Mouse (Mus musculus) right cerebral cortex, adult 18-20 months (tissue): Measurements from ENCODE around the gene Card11.
A peak's percentile ranks its signal among the peaks of the same experiment; 100 is the strongest.

Experiments used
- DNase-seq: peaks from one replicate; pipeline ENCODE4 v3.0.0; 2022; ENCODE audit warnings: mixed read lengths

Card11 gene

GRCm38 (mm10) chr5:141000349-141000748, at the start of gene Card11:
Gene Card11 (minus strand): TSS chr5:141000582.
- no peak for DNase-seq

- no peak for DNase-seq
Observed at GRCm38 (mm10) chr5:141047651-141048218, 47.4 kb upstream of the Card11 start.

GRCm38 (mm10) chr5:141044976-141045375, 44.6 kb upstream of the Card11 start:
- no peak for DNase-seq

GRCm38 (mm10) chr5:141043654-141044447, 43.5 kb upstream of the Card11 start:
- peak; percentile 54 for DNase-seq

GRCm38 (mm10) chr5:141042406-141042805, 42.0 kb upstream of the Card11 start:
- DNase-seq = no peak

- no peak for DNase-seq
Observed at GRCm38 (mm10) chr5:141040846-141041245, 40.5 kb upstream of the Card11 start.

GRCm38 (mm10) chr5:141038342-141038741, 38.0 kb upstream of the Card11 start:
- DNase-seq = no peak

GRCm38 (mm10) chr5:141035346-141035745, 35.0 kb upstream of the Card11 start:
- DNase-seq = no peak

GRCm38 (mm10) chr5:141034301-141034700, 33.9 kb upstream of the Card11 start:
- DNase-seq = no peak

GRCm38 (mm10) chr5:141033001-141033400, 32.6 kb upstream of the Card11 start:
- DNase-seq = no peak

- DNase-seq = peak; percentile 11
Observed at GRCm38 (mm10) chr5:141029364-141029763, 29.0 kb upstream of the Card11 start.

GRCm38 (mm10) chr5:141025635-141026034, 25.3 kb upstream of the Card11 start:
- DNase-seq = no peak

- DNase-seq = no peak
Observed at GRCm38 (mm10) chr5:141024435-141024834, 24.1 kb upstream of the Card11 start.

GRCm38 (mm10) chr5:141017927-141018700, 17.7 kb upstream of the Card11 start:
- no peak for DNase-seq

- no peak for DNase-seq
Observed at GRCm38 (mm10) chr5:141016082-141016481, 15.7 kb upstream of the Card11 start.

- DNase-seq = no peak
Observed at GRCm38 (mm10) chr5:141014216-141014615, 13.8 kb upstream of the Card11 start.

- no peak for DNase-seq
Observed at GRCm38 (mm10) chr5:141013465-141013864, 13.1 kb upstream of the Card11 start.

- no peak for DNase-seq
Observed at GRCm38 (mm10) chr5:141005491-141005890, 5.1 kb upstream of the Card11 start.

- DNase-seq = no peak
Observed at GRCm38 (mm10) chr5:141004078-141004763, 3.8 kb upstream of the Card11 start.

GRCm38 (mm10) chr5:140999178-140999672, 1.2 kb downstream of the Card11 start:
- DNase-seq = no peak

GRCm38 (mm10) chr5:140997767-140998166, 2.6 kb downstream of the Card11 start:
- no peak for DNase-seq

- DNase-seq = no peak
Observed at GRCm38 (mm10) chr5:140992093-140993070, 8.0 kb downstream of the Card11 start.
